Mouse (Mus musculus): ENCODE measurements around the gene Rnase11.
A peak's percentile ranks its signal among the peaks of the same experiment; 100 is the strongest.

Gene Rnase11

DNA sequence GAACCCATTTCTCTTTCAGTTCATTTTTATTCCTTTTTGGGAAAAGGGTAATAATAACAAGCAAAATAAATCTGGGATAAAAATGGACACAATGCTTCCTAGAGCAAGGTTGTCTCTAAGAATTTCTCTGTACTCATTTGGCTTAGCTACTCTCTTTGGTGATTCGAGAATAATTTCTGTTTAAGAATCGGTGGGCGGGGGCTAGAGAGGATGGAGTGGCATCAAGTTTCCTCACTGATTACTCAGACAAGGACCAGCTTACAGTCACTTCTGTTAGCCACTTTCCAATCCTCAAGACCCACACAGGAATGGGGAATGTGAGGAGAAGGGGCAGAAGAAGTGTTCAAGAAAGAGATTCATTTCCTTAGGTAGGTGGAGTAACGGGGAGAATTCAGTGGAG is 41.2 kb downstream of the Rnase11 start:
- no peak for DNase-seq (ENCODE audit: low read depth)

DNA sequence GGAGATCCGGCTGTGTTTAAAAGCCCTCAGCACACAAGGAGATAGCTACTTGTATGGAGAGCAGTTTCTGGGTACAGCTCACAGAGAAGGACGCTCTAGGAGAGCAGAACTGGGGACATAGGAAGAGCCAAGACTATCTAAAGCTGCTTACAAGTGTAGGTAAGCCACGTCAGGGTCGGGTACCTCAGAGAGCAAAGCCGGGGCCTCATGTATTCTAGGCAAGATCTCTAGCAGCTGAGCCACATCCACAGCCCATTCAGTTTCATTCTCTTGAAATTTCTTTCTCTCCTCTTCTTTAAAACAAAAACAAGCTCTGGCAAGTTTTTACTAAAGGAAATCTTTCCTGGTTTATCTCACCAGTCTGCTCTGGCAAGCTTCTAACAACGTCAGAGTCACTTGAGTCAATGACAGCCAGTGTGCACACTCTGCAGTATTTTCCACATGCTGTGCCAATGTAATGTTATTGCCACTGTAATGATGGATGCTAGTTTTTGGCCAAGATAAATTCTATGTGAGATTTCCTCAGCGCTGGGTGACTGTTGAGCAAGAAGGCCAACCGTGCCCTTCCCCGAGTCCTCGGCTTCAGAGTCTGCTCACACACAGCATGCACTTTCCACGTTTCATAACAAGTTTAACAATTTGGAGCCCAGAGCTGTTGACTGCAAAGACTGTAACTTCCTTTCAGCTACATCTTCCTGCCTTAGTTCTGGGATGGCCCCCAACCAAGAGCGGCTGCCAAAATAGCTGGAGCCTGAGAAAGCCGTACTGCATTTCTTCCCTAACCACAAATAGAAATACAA is 41.8 kb downstream of the Rnase11 start:
- peak; percentile 99 for DNase-seq (ENCODE audit: low read depth)

DNA sequence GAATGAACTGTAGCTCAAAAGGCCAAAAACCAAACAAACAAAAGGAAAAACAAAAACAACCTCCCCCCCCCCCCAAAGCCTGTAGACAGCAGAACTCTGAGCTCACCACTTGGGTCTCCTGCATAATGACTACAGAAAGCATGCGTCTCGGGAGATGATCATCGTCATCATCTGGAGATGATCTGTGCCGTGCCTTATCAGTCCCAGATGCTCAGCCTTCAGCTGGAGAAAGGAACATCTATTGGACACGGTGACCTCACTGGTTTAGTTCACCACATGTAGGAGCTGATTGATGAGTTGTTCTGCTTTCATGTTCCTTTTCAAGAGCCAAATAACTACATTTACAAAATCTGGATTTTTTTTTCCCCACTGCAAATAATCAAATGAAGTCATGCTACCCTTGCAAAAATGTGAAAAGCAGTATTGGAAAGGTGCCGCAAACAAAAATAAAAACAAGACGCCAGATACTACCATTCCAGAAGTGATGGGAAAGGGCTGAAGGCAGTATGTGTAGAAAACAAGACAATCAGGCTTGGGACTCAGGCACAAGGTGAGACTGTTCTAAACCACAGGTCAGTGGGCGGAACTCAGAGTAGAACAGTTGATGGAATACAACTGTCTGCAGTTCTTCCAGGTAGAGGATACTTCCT is 42.7 kb downstream of the Rnase11 start, which contains the start of gene Rnase10:
TSS of gene Rnase10 (plus strand) at position 600 of the 650 bp plus-strand sequence.
- DNase-seq (ENCODE audit: low read depth): peak; percentile 27

All from fibroblast of lung, adult 2 months (primary cell).